24 mouse cellular contexts compared by ENCODE assay signal in genomic region chr17:9439997-9440655, GRCm38 (mm10). TPM values are rescaled to one million over a fixed set of nuclear protein-coding genes. Genes with fewer than 3 reads are reported as not detected.
DNase-seq lines count a peak whose midpoint lies in the region; ATAC-seq and TF ChIP-seq lines count a peak whose summit lies in the region.
"Had no signal": no experiment of that assay in that cellular context is flagged by ENCODE, and none has a peak within 500 bp of the region (broad histone marks: within the 10 kb centered on the region; RNA-seq: fewer than 3 reads in every experiment).

No protein-coding gene starts in this region.

- H3K4me3 ChIP-seq in intestine, postnatal 0 days (ENCODE audit: low read depth, low read length): no peak overlapping the region
- no peak overlapping the region for H3K4me3 ChIP-seq in intestine, embryonic 15.5 days (replicated peaks)
- no peak overlapping the region for H3K4me3 ChIP-seq in midbrain, embryonic 15.5 days
- no peak overlapping the region for H3K4me3 ChIP-seq in midbrain, embryonic 13.5 days (replicated peaks)
- H3K4me3 ChIP-seq in forebrain, postnatal 0 days (ENCODE audit: low read depth, low read length): no peak overlapping the region
- H3K4me3 ChIP-seq: embryonic facial prominence, embryonic 15.5 days; heart, adult 2 months; heart, embryonic 15.5 days had no signal

- H3K27me3 ChIP-seq in intestine, postnatal 0 days (replicated peaks; ENCODE audit: control insufficient read depth, insufficient read depth, low read length): no peaks in the 10 kb centered on the region
- no peaks in the 10 kb centered on the region for H3K27me3 ChIP-seq in intestine, embryonic 15.5 days (replicated peaks)
- H3K27me3 ChIP-seq in midbrain, embryonic 15.5 days (replicated peaks): no peaks in the 10 kb centered on the region
- H3K27me3 ChIP-seq in midbrain, embryonic 13.5 days: no peaks in the 10 kb centered on the region
- no peaks in the 10 kb centered on the region for H3K27me3 ChIP-seq in forebrain, postnatal 0 days (ENCODE audit: insufficient read depth, low read length)
- H3K27me3 ChIP-seq: embryonic facial prominence, embryonic 15.5 days; heart, embryonic 15.5 days had no signal

- no peaks in the 10 kb centered on the region for H3K4me1 ChIP-seq in intestine, postnatal 0 days (replicated peaks; ENCODE audit: control insufficient read depth, insufficient read depth, low read length)
- H3K4me1 ChIP-seq in intestine, embryonic 15.5 days (replicated peaks): no peaks in the 10 kb centered on the region
- H3K4me1 ChIP-seq in midbrain, embryonic 15.5 days: no peaks in the 10 kb centered on the region
- peaks cover 4% of the 10 kb centered on the region; the same call in 1 of the 2 replicates for H3K4me1 ChIP-seq in midbrain, embryonic 13.5 days (replicated peaks)
- peaks cover 4% of the 10 kb centered on the region; the same call in 1 of the 2 replicates for H3K4me1 ChIP-seq in forebrain, postnatal 0 days (ENCODE audit: insufficient read depth)
- H3K4me1 ChIP-seq: embryonic facial prominence, embryonic 15.5 days; heart, embryonic 15.5 days had no signal

- H3K36me3 ChIP-seq in intestine, postnatal 0 days (ENCODE audit: control insufficient read depth, insufficient read depth): no peaks in the 10 kb centered on the region
- H3K36me3 ChIP-seq in intestine, embryonic 15.5 days: no peaks in the 10 kb centered on the region
- no peaks in the 10 kb centered on the region for H3K36me3 ChIP-seq in midbrain, embryonic 15.5 days (replicated peaks)
- H3K36me3 ChIP-seq in midbrain, embryonic 13.5 days: no peaks in the 10 kb centered on the region
- H3K36me3 ChIP-seq in forebrain, postnatal 0 days (ENCODE audit: insufficient read depth): no peaks in the 10 kb centered on the region
- H3K36me3 ChIP-seq: embryonic facial prominence, embryonic 15.5 days; heart, embryonic 15.5 days had no signal

- H3K4me2 ChIP-seq in intestine, postnatal 0 days (replicated peaks; ENCODE audit: low read depth): no peak overlapping the region
- H3K4me2 ChIP-seq in intestine, embryonic 15.5 days (replicated peaks): no peak overlapping the region
- H3K4me2 ChIP-seq in midbrain, embryonic 15.5 days: no peak overlapping the region
- H3K4me2 ChIP-seq in midbrain, embryonic 13.5 days (replicated peaks): no peak overlapping the region
- H3K4me2 ChIP-seq in forebrain, postnatal 0 days (ENCODE audit: low read depth): no peak overlapping the region
- H3K4me2 ChIP-seq: embryonic facial prominence, embryonic 15.5 days; heart, embryonic 15.5 days had no signal

- no peak for ATAC-seq in intestine, postnatal 0 days
- no peak for ATAC-seq in intestine, embryonic 15.5 days
- no peak for ATAC-seq in midbrain, embryonic 15.5 days (replicated peaks)
- no peak for ATAC-seq in midbrain, embryonic 13.5 days
- peak; percentile 50; the same call in 1 of the 2 replicates for ATAC-seq in forebrain, postnatal 0 days

- peak; percentile 3 for DNase-seq in brain, embryonic 18.5 days (ENCODE audit: low read depth, low spot score)
- peak; percentile 25 for DNase-seq in forebrain, postnatal 0 days
- no peak for DNase-seq in urinary bladder, adult 18-20 months (ENCODE audit: low spot score in 2 of 2)
- DNase-seq: adrenal gland, postnatal 36 days; cerebellum, adult 9-11 months; heart, adult 2 months; kidney, adult 18-20 months; kidney, postnatal 25 days; lung, adult 18-20 months had no signal

- 76% methylated on average over 4 of the region's 4 CpGs for WGBS in intestine, postnatal 0 days
- WGBS in intestine, embryonic 15.5 days: 77% methylated on average over 4 of the region's 4 CpGs
- 56% methylated on average over 4 of the region's 4 CpGs for WGBS in midbrain, embryonic 15.5 days
- WGBS in midbrain, embryonic 13.5 days: 58% methylated on average over 4 of the region's 4 CpGs
- WGBS in forebrain, postnatal 0 days: 22% methylated on average over 4 of the region's 4 CpGs

- no peak overlapping the region for H3K9ac ChIP-seq in intestine, postnatal 0 days (ENCODE audit: low read depth, low read length)
- no peak overlapping the region for H3K9ac ChIP-seq in intestine, embryonic 15.5 days
- no peak overlapping the region for H3K9ac ChIP-seq in midbrain, embryonic 15.5 days
- H3K9ac ChIP-seq in midbrain, embryonic 13.5 days (replicated peaks): no peak overlapping the region
- H3K9ac ChIP-seq in forebrain, postnatal 0 days: no peak overlapping the region
- H3K9ac ChIP-seq: embryonic facial prominence, embryonic 15.5 days; heart, embryonic 15.5 days had no signal

- TF ChIP-seq CTCF in intestine, postnatal 0 days (IDR thresholded peaks at IDR 0.05; ENCODE audit: low read depth): 0 out of 2 replicates have a peak, but pooled peaks have one; percentile 8
- TF ChIP-seq CTCF in forebrain, postnatal 0 days (IDR thresholded peaks at IDR 0.05; ENCODE audit: low read depth): peak; percentile 34

- no peak overlapping the region for H3K27ac ChIP-seq in intestine, postnatal 0 days (ENCODE audit: low read depth, low read length)
- H3K27ac ChIP-seq in intestine, embryonic 15.5 days: no peak overlapping the region
- H3K27ac ChIP-seq in midbrain, embryonic 15.5 days: 0 out of 2 replicates have a peak overlapping the region, but pooled peaks have one; percentile 27
- H3K27ac ChIP-seq in midbrain, embryonic 13.5 days: no peak overlapping the region
- H3K27ac ChIP-seq in forebrain, postnatal 0 days (ENCODE audit: low read depth, low read length): no peak overlapping the region
- H3K27ac ChIP-seq: embryonic facial prominence, embryonic 15.5 days; heart, adult 2 months; heart, embryonic 15.5 days had no signal

- H3K9me3 ChIP-seq in intestine, postnatal 0 days (ENCODE audit: control insufficient read depth): no peaks in the 10 kb centered on the region
- H3K9me3 ChIP-seq in intestine, embryonic 15.5 days: no peaks in the 10 kb centered on the region
- H3K9me3 ChIP-seq in midbrain, embryonic 15.5 days: no peaks in the 10 kb centered on the region
- H3K9me3 ChIP-seq in midbrain, embryonic 13.5 days: no peaks in the 10 kb centered on the region
- no peaks in the 10 kb centered on the region for H3K9me3 ChIP-seq in forebrain, postnatal 0 days (ENCODE audit: low read length)
- H3K9me3 ChIP-seq: embryonic facial prominence, embryonic 15.5 days; heart, embryonic 15.5 days had no signal

RNA-seq across cellular contexts. Expression of gene Gm17728, which starts 18.3 kb away (rescaled TPM):
- not detected in 2 replicates for polyA plus RNA-seq in intestine, postnatal 0 days (2015; fragmentation: Nextera tagmentation; extraction: Ambion mirVana)
- polyA plus RNA-seq in intestine, embryonic 15.5 days (2015; fragmentation: Nextera tagmentation; extraction: Ambion mirVana): 0.54 TPM in 1 of 2 replicates, not detected in the other
- not detected in 2 replicates for polyA plus RNA-seq in midbrain, embryonic 15.5 days (2015; fragmentation: Nextera tagmentation; extraction: Ambion mirVana)
- polyA plus RNA-seq in midbrain, embryonic 13.5 days (2015; fragmentation: Nextera tagmentation; extraction: Ambion mirVana): not detected in 2 replicates
- total RNA-seq in forebrain, postnatal 0 days (2014; rRNA removed): not detected in 2 replicates
- not detected in 2 replicates for polyA plus RNA-seq in forebrain, postnatal 0 days (2015; fragmentation: Nextera tagmentation; extraction: Ambion mirVana)
- total RNA-seq: adrenal gland, postnatal 36 days; gastrocnemius, adult 8-10 months; heart, adult 2 months; layer of hippocampus, postnatal 14 days; left cerebral cortex, postnatal 25 days; liver, adult 2 months had no signal
- polyA plus RNA-seq: C2C12; heart, adult 2 months; heart, embryonic 15.5 days; hindbrain, embryonic 11.5 days; liver, adult 2 months; neural tube, embryonic 11.5 days; small intestine, adult 2 months; urinary bladder, adult 2 months had no signal

Comparison
In these comparisons a context has a peak if more than half of its experiments do, and no peak if none do; other contexts are left out.
1. DNase-seq: peak in brain, embryonic 18.5 days (single experiment) and forebrain, postnatal 0 days (single experiment); none in urinary bladder, adult 18-20 months (0 of 2).